Mouse (Mus musculus) ES-Bruce4 (cell line): ENCODE data around the gene Evx2. TPM values are rescaled to one million over a fixed set of nuclear protein-coding genes. Genes with fewer than 3 reads are reported as not detected.

Experiments
- H3K27ac ChIP-seq: 2 replicates; pipeline ENCODE4 v1.5.1; 2012; ENCODE audit warnings: low read length, inconsistent platforms; ENCODE audit not compliant: insufficient read depth
- H3K27me3 ChIP-seq: 2 replicates; pipeline ENCODE4 v1.6.1; 2012; ENCODE audit warnings: mild to moderate bottlenecking, low read length, inconsistent platforms; ENCODE audit not compliant: control insufficient read depth, poor library complexity, insufficient read depth, severe bottlenecking
- H3K36me3 ChIP-seq: 2 replicates; pipeline ENCODE4 v1.6.1; 2012; ENCODE audit warnings: inconsistent platforms, mild to moderate bottlenecking, low read length, moderate library complexity; ENCODE audit not compliant: control insufficient read depth, poor library complexity, insufficient read depth, severe bottlenecking
- H3K4me1 ChIP-seq: one replicate; pipeline ENCODE4 v1.8.1; 2011; ENCODE audit warnings: low read length; ENCODE audit not compliant: control insufficient read depth, insufficient read depth
- H3K4me3 ChIP-seq: 2 replicates; pipeline ENCODE4 v1.5.1; 2011; ENCODE audit warnings: low read depth, mild to moderate bottlenecking, low read length
- H3K9ac ChIP-seq: 2 replicates; pipeline ENCODE4 v1.6.1; 2012; ENCODE audit warnings: low read depth, mild to moderate bottlenecking, inconsistent platforms; ENCODE audit not compliant: poor library complexity, severe bottlenecking
- H3K9me3 ChIP-seq: replicated peaks from 2 replicates; pipeline ENCODE4 v1.6.1; 2012; ENCODE audit warnings: mild to moderate bottlenecking, low read length, inconsistent platforms; ENCODE audit not compliant: control insufficient read depth, poor library complexity, insufficient read depth, severe bottlenecking
- CTCF ChIP-seq: IDR thresholded peaks from one replicate; pipeline ENCODE4 v1.8.1; 2011; ENCODE audit warnings: low read depth, low read length
- EP300 ChIP-seq: IDR thresholded peaks from 2 replicates; pipeline ENCODE4 v1.6.1; 2011; ENCODE audit warnings: low read depth, low read length; ENCODE audit not compliant: insufficient read depth
- POLR2A ChIP-seq: IDR thresholded peaks from one replicate; pipeline ENCODE4 v1.8.1; 2011; ENCODE audit warnings: low read length; ENCODE audit not compliant: insufficient read depth
- polyA plus RNA-seq: library from polyadenylated mRNA; stranded (reverse); fragments of >200 nt; gene quantifications from 2 replicates; pipeline ENCODE4 v1.2.4, GENCODE M21; 2011; ENCODE audit warnings: low read depth; ENCODE audit not compliant: missing spikeins, insufficient read depth, insufficient read length

Evx2 gene
- polyA plus RNA-seq, 1 experiment, result not detected

- H3K9me3 ChIP-seq, result no peaks in the 10 kb centered on the region
- TF ChIP-seq CTCF (no peak), POLR2A (no peak), EP300 (no peak)
- no peaks in the 10 kb centered on the region for H3K36me3 ChIP-seq
- no peak overlapping the region for H3K9ac ChIP-seq
- H3K27me3 ChIP-seq, result peaks cover 64% of the 10 kb centered on the region
- H3K4me3 ChIP-seq, result no peak overlapping the region
- no peaks in the 10 kb centered on the region for H3K4me1 ChIP-seq
- no peak overlapping the region for H3K27ac ChIP-seq
These were observed 41.3 kb upstream of the Evx2 start for GRCm38 (mm10) chr2:74700546-74701112.

GRCm38 (mm10) chr2:74699664-74700545 lies 40.5 kb upstream of the Evx2 start:
- no peaks in the 10 kb centered on the region for H3K4me1 ChIP-seq
- no peak overlapping the region for H3K27ac ChIP-seq
- H3K9me3 ChIP-seq, result no peaks in the 10 kb centered on the region
- no peaks in the 10 kb centered on the region for H3K36me3 ChIP-seq
- no peak overlapping the region for H3K9ac ChIP-seq
- no peak overlapping the region for H3K4me3 ChIP-seq
- peaks cover 64% of the 10 kb centered on the region for H3K27me3 ChIP-seq
- TF ChIP-seq POLR2A (no peak), CTCF (no peak), EP300 (no peak)

GRCm38 (mm10) chr2:74699053-74699430 lies 39.7 kb upstream of the Evx2 start:
- TF ChIP-seq EP300, result no peak
- TF ChIP-seq CTCF, result no peak
- TF ChIP-seq POLR2A, result no peak
- H3K27me3 ChIP-seq, result peaks cover 56% of the 10 kb centered on the region
- no peaks in the 10 kb centered on the region for H3K36me3 ChIP-seq
- no peak overlapping the region for H3K9ac ChIP-seq
- no peak overlapping the region for H3K4me3 ChIP-seq
- no peaks in the 10 kb centered on the region for H3K9me3 ChIP-seq
- no peak overlapping the region for H3K27ac ChIP-seq
- no peaks in the 10 kb centered on the region for H3K4me1 ChIP-seq

GRCm38 (mm10) chr2:74698201-74699052 lies 39.1 kb upstream of the Evx2 start:
- Histone ChIP-seq H3K27me3 (peaks cover 56% of the 10 kb centered on the region), H3K27ac (no peak overlapping the region), H3K36me3 (no peaks in the 10 kb centered on the region), H3K4me1 (no peaks in the 10 kb centered on the region), H3K4me3 (peak overlapping the region; percentile 54), H3K9ac (peak overlapping the region; percentile 59), H3K9me3 (no peaks in the 10 kb centered on the region)
- TF ChIP-seq EP300, result no peak
- TF ChIP-seq CTCF, result no peak
- no peak for TF ChIP-seq POLR2A

- H3K4me1 ChIP-seq, result no peaks in the 10 kb centered on the region
- no peaks in the 10 kb centered on the region for H3K36me3 ChIP-seq
- TF ChIP-seq CTCF (no peak), POLR2A (no peak), EP300 (no peak)
- peak within 1 kb of the TSS; percentile 54 for H3K4me3 ChIP-seq
- peak within 1 kb of the TSS; percentile 59 for H3K9ac ChIP-seq
- H3K27ac ChIP-seq, result no peak within 1 kb of the TSS
- no peaks in the 10 kb centered on the region for H3K9me3 ChIP-seq
- peaks cover 60% of the 10 kb centered on the region for H3K27me3 ChIP-seq
These were observed 38.3 kb upstream of the Evx2 start, which contains the start of gene Hoxd9 for GRCm38 (mm10) chr2:74697567-74698121. Gene Hoxd9 (plus strand): TSS chr2:74697727.
